Mouse (Mus musculus): ENCODE results near the gene Ppp1r3d. TPM values are rescaled to one million over a fixed set of nuclear protein-coding genes. Genes with fewer than 3 reads are reported as not detected.

Ppp1r3d gene
- total RNA-seq (2021) (1 to 10 TPM; 2.8 to 7.8 TPM), polyA plus RNA-seq (2012; rRNA removed) (7.0 and 8.8 TPM in 2 replicates)
- long read RNA-seq, transcript Ppp1r3d-201 (1 exons, 3,267 nt), result major isoform, 13 of 13 reads
- long read RNA-seq, partial matches to known transcripts, result 0 of 13 reads
- long read RNA-seq, other reads (novel, unspliced or antisense), result 0 of 13 reads

DNA sequence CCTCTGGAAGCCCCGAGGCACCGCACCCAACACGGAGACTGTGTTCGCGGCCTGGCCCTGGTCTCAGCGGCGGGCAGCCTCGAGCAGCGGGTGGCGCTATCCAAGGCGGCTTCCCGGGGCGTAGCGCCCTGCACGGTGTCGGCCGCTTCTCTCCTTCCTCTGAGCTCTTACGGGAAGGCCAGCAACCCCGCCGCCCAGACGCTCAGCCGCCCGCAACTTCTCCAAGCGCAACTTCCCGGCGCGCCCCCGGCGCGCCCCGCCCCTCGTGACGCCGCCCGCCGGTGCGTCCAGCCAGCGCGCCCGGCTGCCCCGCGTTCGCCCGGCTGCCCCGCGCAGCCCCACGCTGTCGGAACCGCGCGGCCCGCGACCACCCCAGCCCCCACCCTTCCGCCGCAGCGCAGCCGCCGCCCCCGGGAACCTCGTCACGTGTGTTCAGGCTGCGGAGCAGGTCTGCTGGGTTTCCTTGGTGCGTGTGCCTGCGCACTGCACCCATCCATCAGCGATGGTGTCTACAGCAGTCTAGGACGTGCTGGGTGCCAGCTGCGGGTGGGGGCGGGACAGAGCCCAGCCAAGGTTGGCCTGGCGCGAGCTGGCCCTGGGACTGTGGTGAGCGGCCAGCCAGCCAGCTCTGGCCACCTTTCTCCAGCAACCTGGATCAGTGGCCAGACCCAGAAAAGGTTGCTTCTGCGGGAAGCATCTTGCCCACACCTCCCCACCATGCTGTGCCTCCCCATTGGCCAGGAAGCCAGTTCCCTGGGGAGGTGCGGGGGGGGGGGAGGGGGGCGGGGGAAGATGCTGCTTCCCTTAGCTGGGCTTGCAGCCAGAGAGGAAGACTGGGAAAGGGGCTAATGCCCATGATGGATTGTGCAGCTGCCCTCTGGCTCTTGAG lies at the start of gene Ppp1r3d, which contains the start of gene Fam217b:
Ppp1r3d (minus strand) TSS at position 212 of the 889 bp plus-strand sequence.
Fam217b (plus strand) TSS at position 264 of the 889 bp plus-strand sequence.
- peak; percentile 68 for DNase-seq

DNA sequence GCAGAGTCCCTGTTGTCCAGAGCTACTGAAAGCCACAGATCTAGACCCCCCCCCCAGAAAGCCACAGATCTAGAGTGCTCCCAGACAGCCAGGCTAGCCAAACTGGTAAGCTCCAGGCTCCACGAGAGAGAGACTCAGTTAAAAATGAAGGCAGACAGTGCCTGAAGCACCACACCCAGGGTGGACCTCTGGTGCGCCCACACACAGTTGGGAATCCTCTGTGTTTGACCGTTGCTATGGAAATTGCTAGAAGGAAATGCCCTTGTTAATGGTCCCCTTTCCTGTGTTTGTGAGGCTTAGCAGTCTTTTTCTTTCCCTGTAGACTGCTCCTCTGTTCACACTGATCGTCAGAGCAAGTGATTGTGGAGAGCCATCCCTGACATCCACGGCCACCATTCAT lies 46.1 kb upstream of the Ppp1r3d start:
- DNase-seq, result no peak

DNA sequence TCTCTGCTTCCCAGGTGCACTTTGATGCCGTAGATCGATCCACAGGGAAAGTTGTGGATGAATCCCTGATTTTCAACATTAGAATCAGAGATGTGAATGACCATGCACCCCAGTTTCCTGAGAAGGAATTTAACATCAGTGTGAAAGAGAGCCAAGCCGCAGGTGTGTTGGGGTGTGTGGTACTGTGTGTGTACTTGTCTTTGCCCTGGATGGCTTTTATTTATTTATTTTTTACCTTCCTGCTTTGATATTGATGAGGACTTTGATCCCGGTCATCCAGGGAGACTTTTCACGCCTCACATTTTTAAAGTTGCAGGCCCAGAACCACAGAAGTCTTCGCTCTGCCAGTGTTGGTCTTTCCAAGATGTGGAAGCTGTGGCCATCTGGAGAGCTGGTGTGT lies 43.1 kb upstream of the Ppp1r3d start:
- DNase-seq, result no peak

DNA sequence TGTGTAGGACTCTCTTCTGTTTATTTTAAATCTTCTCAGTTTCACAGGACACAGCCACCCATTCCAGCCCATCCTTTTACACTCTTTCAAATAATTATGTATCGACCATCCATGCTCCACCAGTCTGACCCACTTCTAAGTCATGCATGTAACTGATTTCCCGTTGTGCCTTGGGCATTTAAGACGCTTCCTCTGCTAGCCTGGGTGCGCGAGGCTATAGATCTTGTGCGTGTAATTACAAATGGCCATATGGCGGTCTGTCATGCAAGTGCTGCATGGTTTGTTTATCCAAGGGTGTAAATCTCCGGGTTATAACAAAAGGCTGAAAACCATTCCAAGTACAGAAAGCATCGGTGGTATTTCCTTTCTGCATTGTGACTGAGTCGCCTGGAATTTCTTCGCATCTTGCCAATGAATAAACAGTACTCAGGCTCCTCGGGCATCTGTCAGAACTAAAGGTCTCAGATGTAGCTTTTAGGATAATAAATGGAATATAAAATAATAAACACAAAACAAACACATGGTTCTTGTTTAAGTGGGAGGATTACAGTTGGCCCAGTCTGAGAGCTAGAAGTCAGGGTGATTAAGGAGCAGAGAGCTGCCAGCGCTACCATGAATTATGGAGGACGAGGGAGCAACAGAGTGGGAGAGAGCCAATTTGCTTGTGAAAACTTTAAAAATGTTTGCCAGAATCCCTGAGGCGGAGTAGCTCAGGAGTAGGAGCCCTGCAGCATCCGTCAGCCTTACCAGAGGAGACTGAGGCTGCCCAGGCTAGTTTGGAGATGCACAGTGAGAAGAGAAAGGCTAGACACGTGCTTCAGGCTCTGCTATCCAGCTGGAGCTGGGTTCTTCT lies 40.6 kb upstream of the Ppp1r3d start:
- DNase-seq, result no peak

DNA sequence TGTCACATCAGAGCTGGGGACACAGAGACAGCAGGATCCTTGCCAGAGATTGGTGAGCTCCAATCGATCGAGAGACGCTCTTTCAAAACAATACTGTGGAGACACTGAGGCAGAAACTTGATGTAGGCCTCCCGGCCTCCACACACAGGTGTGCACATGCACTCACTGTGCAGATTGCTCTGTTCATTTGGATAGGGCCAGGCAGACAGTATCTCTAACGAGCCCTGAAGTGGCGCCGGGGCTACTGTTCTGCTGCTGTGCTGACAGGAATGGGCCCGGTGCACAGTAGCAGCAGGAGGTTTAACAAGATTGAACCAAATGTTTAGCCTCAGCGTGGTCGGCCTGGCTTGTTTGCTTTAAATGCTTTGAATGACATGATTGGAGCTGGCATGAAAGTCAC lies 36.7 kb upstream of the Ppp1r3d start:
- DNase-seq, result no peak

GRCm38 (mm10) chr2:178450236-178450635 lies 36.0 kb upstream of the Ppp1r3d start:
- no peak for DNase-seq

DNA sequence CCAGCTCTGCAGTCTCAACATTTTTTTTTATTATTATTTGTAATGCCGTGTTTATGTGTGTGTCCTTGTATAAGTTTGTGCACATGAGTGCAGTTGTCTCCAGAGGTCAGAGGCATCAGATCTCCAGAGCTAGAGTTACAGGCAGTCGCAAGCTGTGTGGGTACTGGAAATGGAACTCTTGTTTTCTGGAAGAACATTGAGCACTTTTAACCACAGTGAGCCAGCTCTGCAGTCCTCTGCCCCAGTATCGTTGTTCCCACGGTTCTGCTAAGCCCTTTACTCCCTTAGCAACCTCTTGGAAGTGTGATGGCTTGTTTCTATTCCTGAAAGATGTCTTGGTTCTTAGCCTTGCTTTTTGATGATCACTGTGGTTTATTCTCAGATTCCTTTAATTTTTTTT lies 35.1 kb upstream of the Ppp1r3d start:
- no peak for DNase-seq

DNA sequence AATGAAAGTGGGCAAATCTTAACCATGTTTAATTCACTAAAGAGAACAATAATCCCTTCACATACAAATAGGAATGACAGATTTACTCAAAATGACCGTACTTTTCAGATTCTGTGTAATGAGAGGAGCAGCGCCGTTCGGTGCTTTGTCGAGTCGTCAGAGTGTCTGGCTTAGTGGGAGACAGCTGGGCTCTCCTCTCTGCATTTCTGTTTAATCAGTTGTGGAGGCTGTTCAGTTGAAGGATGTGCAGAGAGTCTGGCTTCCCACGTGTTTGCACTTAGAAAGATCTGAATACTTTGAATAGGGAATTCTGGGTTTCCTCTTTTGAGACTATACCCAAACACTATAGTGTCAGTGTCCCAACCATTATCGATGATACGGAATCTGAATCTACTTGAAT lies 23.0 kb upstream of the Ppp1r3d start:
- no peak for DNase-seq

DNA sequence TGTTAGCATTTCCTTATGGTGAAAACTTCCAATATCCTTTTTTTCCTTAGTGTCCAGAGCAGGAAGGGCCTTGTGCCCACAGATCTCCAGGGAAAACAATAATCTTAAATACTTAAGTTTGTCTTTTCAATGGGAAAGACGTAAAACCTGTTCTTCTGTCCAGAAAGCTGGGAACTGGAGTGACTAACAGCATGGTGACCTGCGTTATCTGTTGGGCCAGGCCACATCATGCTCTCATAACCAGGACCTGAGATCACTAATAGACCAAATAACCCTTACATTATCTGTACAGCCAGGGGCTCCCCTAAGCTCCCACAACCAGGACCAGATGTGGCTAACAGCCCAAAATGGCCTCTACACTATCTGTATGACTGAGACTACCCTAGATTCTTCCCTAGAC lies 19.6 kb upstream of the Ppp1r3d start:
- no peak for DNase-seq

GRCm38 (mm10) chr2:178433495-178433894 lies 19.2 kb upstream of the Ppp1r3d start:
- no peak for DNase-seq

DNA sequence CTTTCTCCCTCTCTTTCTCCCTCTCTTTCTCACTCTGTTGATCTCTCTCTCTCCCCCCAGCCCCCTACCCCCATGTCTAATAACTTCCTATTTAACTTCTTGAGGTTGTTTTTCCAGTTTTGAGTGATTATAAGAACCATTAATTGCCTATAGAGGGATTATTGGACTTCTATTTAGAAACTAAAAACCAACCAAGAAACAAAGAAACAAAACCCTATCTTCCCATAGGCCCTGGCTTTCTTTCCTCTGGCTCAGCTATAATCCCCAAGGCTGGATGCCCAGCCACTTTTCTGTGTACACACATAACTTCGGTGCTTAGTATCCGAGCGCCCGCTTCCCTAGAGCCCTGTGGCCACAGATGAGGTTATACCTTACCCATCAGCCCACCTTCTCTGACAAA lies 16.0 kb upstream of the Ppp1r3d start, which contains the start of gene Cdh26:
Cdh26 (plus strand) TSS at position 301 of the 400 bp plus-strand sequence.
- no peak for DNase-seq

- no peak for DNase-seq
Measured at GRCm38 (mm10) chr2:178429426-178429825, 15.2 kb upstream of the Ppp1r3d start.

DNA sequence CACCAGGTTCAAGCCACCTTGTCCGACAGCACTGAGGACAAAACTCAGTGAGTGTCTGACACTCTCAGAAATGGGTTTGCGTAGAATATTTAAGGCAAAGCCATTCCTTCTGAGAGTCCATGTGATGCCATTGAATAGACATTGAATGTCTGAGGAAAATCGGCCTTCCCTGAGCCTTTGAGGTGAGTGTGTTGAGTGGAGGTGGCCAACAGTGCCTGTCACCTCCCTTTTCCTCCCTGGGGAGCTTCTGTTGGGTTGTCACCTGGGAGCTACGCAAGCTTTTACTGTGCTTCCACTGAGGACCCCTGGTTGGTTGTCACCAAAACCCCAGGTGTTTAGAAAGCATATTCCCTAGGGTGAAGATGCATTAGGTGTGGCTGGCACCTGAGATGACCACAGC lies 14.4 kb upstream of the Ppp1r3d start:
- DNase-seq, result no peak

GRCm38 (mm10) chr2:178428183-178428582 lies 13.9 kb upstream of the Ppp1r3d start:
- DNase-seq, result no peak

DNA sequence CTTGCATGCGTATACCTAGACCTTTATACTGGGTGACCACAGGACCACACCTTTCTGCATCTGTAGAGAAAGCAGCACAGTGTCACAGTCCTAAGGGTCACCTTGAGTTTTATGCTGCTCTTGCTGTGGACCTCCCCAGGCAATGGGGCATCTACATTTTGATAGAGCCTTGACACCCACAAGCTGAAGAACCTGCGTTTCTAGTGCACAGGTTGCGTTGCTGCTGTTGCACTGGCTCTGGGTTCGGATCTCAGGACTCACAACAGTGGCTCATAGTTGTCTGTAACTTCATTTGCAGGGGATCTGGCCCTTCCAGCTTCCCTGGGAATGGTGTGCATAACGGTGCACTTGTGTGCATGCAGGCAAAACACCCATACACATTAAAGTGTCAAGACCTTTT lies 12.9 kb upstream of the Ppp1r3d start:
- no peak for DNase-seq

DNA sequence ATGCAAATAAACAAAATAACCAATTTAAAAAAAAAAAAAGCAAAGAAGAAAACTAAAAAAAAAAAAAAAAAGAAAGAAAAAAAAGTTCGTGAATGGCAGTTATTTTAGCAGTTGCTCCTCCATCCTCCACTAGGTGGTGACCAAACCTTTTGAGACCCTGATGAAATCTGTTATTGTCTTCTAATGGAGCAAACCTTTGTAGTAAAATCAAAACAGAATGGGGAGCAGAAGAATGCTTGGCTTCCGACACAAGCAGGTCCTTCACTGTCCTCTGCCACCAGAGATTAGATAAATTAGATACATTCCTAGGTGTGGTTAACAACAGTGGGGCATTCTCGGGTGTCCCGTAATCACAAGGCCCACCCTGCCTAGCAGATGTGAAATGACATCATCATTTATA lies 12.0 kb upstream of the Ppp1r3d start:
- DNase-seq, result no peak

DNA sequence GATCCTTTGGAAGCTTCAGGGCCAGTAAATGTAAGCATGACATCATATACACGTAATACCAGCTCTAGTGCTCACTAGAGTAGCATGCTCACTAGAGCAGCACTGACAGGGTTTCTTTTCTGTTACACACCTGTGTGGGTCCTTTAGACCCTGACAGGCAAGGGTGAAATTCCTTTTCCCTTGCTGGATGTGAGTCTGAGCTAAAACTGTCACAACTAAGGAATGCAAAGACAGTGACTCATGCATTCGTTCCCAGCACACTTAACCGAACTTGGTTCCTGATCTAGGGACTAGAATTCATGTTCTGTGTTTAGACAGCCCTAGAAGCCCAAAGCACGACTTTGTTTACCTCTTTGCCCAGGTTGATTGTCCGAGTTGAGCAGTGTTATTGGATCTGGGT lies 9.0 kb upstream of the Ppp1r3d start:
- no peak for DNase-seq

DNA sequence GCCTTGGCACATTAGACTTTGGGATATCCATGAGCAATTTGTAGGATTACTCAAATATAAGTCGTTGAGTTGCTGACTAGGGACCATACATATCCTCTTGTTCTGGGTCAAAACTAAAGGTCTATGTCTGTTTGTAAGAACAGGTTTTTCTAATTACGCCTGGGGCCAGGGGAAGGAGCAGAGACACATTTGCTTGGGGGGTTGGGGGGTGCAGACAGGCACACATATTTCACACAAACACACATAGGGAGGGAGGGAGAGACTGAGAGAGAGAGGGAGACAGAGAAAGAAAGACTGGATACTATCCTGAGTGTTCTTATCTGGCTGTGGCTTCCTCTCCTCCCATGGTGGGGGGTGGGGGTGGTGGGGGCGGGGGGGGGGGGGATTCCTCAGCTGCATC lies 7.9 kb upstream of the Ppp1r3d start:
- no peak for DNase-seq

DNA sequence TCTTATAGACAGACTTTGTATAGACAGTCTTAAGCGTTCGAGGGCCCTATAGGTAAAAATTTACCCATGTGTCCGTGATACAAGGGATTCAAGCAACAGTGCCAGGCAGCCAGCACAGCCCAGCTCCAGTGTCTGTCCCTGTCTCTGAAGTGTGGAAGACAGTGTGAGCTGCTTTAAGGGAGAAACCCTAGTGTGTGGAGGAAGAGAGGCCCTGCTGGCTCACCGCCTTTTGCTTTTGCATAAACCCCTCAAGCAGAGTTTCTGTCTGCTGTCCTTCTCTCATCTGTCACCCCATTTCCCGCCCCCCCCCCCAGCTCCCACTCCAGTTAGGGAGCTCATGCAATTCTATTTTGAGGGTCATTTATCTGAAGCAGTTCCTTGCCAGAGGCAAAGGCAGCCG lies 7.3 kb upstream of the Ppp1r3d start:
- no peak for DNase-seq

DNA sequence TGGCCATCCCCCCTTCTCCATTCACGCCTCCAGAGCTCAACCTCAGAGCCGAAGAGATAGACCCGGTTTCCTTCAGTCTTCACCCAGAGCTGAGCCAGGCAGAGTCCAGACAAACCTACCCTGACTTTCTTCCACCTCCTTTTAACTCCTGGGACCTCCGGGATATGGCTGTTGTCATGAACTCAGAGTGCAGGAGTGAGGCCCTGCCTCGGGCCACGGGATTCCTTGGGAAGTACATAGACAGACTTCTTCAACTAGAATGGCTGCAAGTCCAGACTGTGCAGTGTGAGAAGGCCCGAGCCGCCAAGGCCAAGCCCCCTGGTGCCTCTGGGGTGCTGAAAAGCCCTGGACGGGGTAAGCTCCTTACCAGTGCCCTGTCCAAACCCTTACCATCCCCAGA lies 6.3 kb upstream of the Ppp1r3d start:
- DNase-seq, result no peak

GRCm38 (mm10) chr2:178416970-178417369 lies 2.7 kb upstream of the Ppp1r3d start:
- no peak for DNase-seq

- no peak for DNase-seq
Measured at GRCm38 (mm10) chr2:178416427-178416826, 2.2 kb upstream of the Ppp1r3d start.

GRCm38 (mm10) chr2:178415150-178415448 lies 827 bp upstream of the Ppp1r3d start:
- DNase-seq, result no peak

Data from adrenal gland, adult 2 months (tissue).